8 mouse cellular contexts compared by ENCODE assay signal in the genomic region with DNA sequence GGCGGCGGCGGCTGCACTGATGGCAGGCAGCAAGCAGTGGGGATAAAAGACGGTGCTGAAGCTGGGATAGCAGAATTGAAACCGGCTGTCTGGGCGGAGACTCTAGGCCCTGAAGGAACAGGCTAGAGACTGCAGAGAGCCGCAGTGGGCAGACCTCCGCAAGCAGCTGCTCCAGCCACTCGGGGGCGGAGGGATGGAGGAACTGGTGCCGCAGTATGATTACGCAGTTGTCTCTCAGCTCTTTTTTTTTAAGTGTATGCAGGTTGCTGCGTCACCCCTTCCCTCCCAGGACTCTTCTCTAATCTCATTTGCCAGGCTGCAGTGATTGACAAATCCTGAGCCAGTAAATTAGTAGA. TPM values are rescaled to one million over a fixed set of nuclear protein-coding genes. Genes with fewer than 3 reads are reported as not detected.
A peak's percentile ranks its signal among the peaks of the same experiment; 100 is the strongest.
DNase-seq lines count a peak whose midpoint lies in the region; ATAC-seq and TF ChIP-seq lines count a peak whose summit lies in the region.

A gene (minus strand): TSS at position 210 of the 356 bp plus-strand sequence.

- no peaks in the 10 kb centered on the region for H3K4me1 ChIP-seq in embryonic facial prominence, embryonic 13.5 days
- no peaks in the 10 kb centered on the region for H3K4me1 ChIP-seq in heart, embryonic 15.5 days (replicated peaks)
- H3K4me1 ChIP-seq in lung, postnatal 0 days (ENCODE audit: insufficient read depth, low read depth, low read length): 0 out of 2 replicates have a peak, but pooled peaks cover 3% of the 10 kb centered on the region

- peaks cover 39% of the 10 kb centered on the region for H3K27me3 ChIP-seq in embryonic facial prominence, embryonic 13.5 days
- H3K27me3 ChIP-seq in heart, embryonic 15.5 days: peaks cover 26% of the 10 kb centered on the region
- H3K27me3 ChIP-seq in lung, postnatal 0 days (replicated peaks; ENCODE audit: insufficient read depth, low read length): peaks cover 10% of the 10 kb centered on the region

- H3K4me2 ChIP-seq in embryonic facial prominence, embryonic 13.5 days: peak within 1 kb of the TSS; percentile 62
- peak within 1 kb of the TSS; percentile 65 for H3K4me2 ChIP-seq in heart, embryonic 15.5 days
- peak within 1 kb of the TSS; percentile 44 for H3K4me2 ChIP-seq in lung, postnatal 0 days (replicated peaks; ENCODE audit: low read depth, low read length)

- no peak for TF ChIP-seq EP300 in lung, postnatal 0 days (IDR thresholded peaks at IDR 0.05)

- 18% methylated on average over 13 of the region's 13 CpGs for WGBS in embryonic facial prominence, embryonic 13.5 days
- WGBS in heart, embryonic 15.5 days: 11% methylated on average over 13 of the region's 13 CpGs
- WGBS in lung, postnatal 0 days: 13% methylated on average over 13 of the region's 13 CpGs

- H3K9ac ChIP-seq in embryonic facial prominence, embryonic 13.5 days: 0 out of 2 replicates have a peak within 1 kb of the TSS, but pooled peaks have one; percentile 40
- no peak within 1 kb of the TSS for H3K9ac ChIP-seq in heart, embryonic 15.5 days
- H3K9ac ChIP-seq in lung, postnatal 0 days (replicated peaks; ENCODE audit: low read depth): no peak within 1 kb of the TSS

- H3K4me3 ChIP-seq in embryonic facial prominence, embryonic 13.5 days: peak within 1 kb of the TSS; percentile 47
- H3K4me3 ChIP-seq in heart, embryonic 15.5 days: peak within 1 kb of the TSS; percentile 49
- peak within 1 kb of the TSS; percentile 19; the same call in 1 of the 2 replicates for H3K4me3 ChIP-seq in lung, postnatal 0 days (ENCODE audit: low read depth, low read length)

- H3K9me3 ChIP-seq in embryonic facial prominence, embryonic 13.5 days: no peaks in the 10 kb centered on the region
- no peaks in the 10 kb centered on the region for H3K9me3 ChIP-seq in heart, embryonic 15.5 days (replicated peaks)
- H3K9me3 ChIP-seq in lung, postnatal 0 days (ENCODE audit: low read length): no peaks in the 10 kb centered on the region

- H3K36me3 ChIP-seq in embryonic facial prominence, embryonic 13.5 days: no peaks in the 10 kb centered on the region
- no peaks in the 10 kb centered on the region for H3K36me3 ChIP-seq in heart, embryonic 15.5 days
- H3K36me3 ChIP-seq in lung, postnatal 0 days (ENCODE audit: insufficient read depth, low read length): no peaks in the 10 kb centered on the region

- DNase-seq in A20 (ENCODE audit: low read depth, low spot score): peak; percentile 69
- peak; percentile 21 for DNase-seq in adrenal gland, postnatal 14 days
- peak; percentile 38 for DNase-seq in layer of hippocampus, adult 9-10 months (ENCODE audit: low spot score)
- peak; percentile 15 for DNase-seq in lung, postnatal 0 days (ENCODE audit: low spot score)
- DNase-seq in right cerebral cortex, postnatal 25 days: peak; percentile 78
- no peak for DNase-seq in urinary bladder, adult 2 months (ENCODE audit: low spot score)

- H3K27ac ChIP-seq in embryonic facial prominence, embryonic 13.5 days: no peak within 1 kb of the TSS
- H3K27ac ChIP-seq in heart, embryonic 15.5 days: no peak within 1 kb of the TSS
- no peak within 1 kb of the TSS for H3K27ac ChIP-seq in lung, postnatal 0 days (ENCODE audit: low read length)

- ATAC-seq in embryonic facial prominence, embryonic 13.5 days (ENCODE audit: insufficient number of reproducible peaks, insufficient read depth, low FRiP score, low TSS enrichment, low read depth): no peak
- no peak for ATAC-seq in heart, embryonic 15.5 days (replicated peaks; ENCODE audit: insufficient number of reproducible peaks, insufficient read depth, low FRiP score, low read depth)
- no peak for ATAC-seq in lung, postnatal 0 days

- TF ChIP-seq CTCF in lung, postnatal 0 days (IDR thresholded peaks at IDR 0.05): no peak

RNA-seq across cellular contexts. Expression of the gene that starts here (rescaled TPM):
- total RNA-seq in adrenal gland, postnatal 14 days (2021): 0.96 and 1.2 TPM in 2 replicates
- 3.3 and 3.8 TPM in 2 replicates for polyA plus RNA-seq in embryonic facial prominence, embryonic 13.5 days (2015; fragmentation: Nextera tagmentation; extraction: Ambion mirVana)
- polyA plus RNA-seq in heart, embryonic 15.5 days (2015; fragmentation: Nextera tagmentation; extraction: Ambion mirVana): 0.63 and 1.0 TPM in 2 replicates
- 0.54 and 0.67 TPM in 2 replicates for polyA plus RNA-seq in lung, postnatal 0 days (2015; fragmentation: Nextera tagmentation; extraction: Ambion mirVana)
- 0.30 and 0.31 TPM in 2 replicates for polyA plus RNA-seq in urinary bladder, adult 2 months (2012; rRNA removed)

Comparison
In these comparisons a context has a peak if more than half of its experiments do, and no peak if none do; other contexts are left out.
1. Peak in DNase-seq, H3K4me3 ChIP-seq and H3K4me2 ChIP-seq in lung, postnatal 0 days; RNA of the gene not detected or under 1 TPM.